Comparison of ENCODE assay signal across 8 mouse cellular contexts in the genomic region with DNA sequence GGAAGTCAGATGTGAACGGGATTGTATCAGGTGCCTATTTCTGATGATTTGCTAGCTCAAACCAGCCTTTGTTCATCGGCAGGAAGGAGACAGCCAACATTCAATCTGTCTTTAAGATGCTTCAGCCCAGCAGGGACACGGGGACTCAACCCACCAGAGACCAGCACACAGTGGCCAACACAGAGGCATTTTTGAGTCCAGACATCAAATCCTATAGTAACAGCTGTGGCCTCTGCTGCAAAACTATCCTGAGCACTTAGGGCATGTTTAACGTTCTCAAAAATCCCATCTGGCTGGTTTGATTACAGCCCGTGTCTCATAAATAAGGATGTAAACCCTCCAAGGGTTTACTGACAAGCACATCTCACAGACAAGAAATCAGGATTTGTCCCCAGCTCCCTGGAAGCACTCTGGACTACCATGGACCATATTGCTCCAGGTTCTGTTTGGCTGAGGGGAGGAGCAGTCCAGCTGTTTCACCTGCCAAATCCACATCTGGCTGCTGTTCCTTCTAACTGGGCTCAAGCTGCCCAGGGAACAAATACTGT.
DNase-seq lines count a peak whose midpoint lies in the region; ATAC-seq and TF ChIP-seq lines count a peak whose summit lies in the region.

No protein-coding gene starts in this region.

- H3K36me3 ChIP-seq in heart, embryonic 16.5 days (ENCODE audit: control insufficient read depth, insufficient read depth) = no peaks in the 10 kb centered on the region
- no peaks in the 10 kb centered on the region; the same call in 1 of the 2 replicates for H3K36me3 ChIP-seq in heart, embryonic 12.5 days
- no peaks in the 10 kb centered on the region for H3K36me3 ChIP-seq in hindbrain, embryonic 14.5 days (replicated peaks; ENCODE audit: control insufficient read depth, insufficient read depth)
- no peaks in the 10 kb centered on the region for H3K36me3 ChIP-seq in myocyte (ENCODE audit: control insufficient read depth, insufficient read depth)

- no peaks in the 10 kb centered on the region for H3K27me3 ChIP-seq in heart, embryonic 16.5 days (ENCODE audit: control insufficient read depth, insufficient read depth, low read length)
- H3K27me3 ChIP-seq in heart, embryonic 12.5 days (replicated peaks) = no peaks in the 10 kb centered on the region
- H3K27me3 ChIP-seq in hindbrain, embryonic 14.5 days (ENCODE audit: control insufficient read depth, insufficient read depth, low read length) = no peaks in the 10 kb centered on the region
- H3K27me3 ChIP-seq in myocyte (ENCODE audit: control insufficient read depth, insufficient read depth, insufficient read length) = no peaks in the 10 kb centered on the region

- H3K9me3 ChIP-seq in heart, embryonic 16.5 days (replicated peaks; ENCODE audit: control insufficient read depth, low read length) = no peaks in the 10 kb centered on the region
- H3K9me3 ChIP-seq in heart, embryonic 12.5 days (replicated peaks) = peaks cover 6% of the 10 kb centered on the region; the same call in 1 of the 2 replicates
- 0 out of 2 replicates have a peak, but pooled peaks cover 3% of the 10 kb centered on the region for H3K9me3 ChIP-seq in hindbrain, embryonic 14.5 days (ENCODE audit: control insufficient read depth, low read length)

- peak overlapping the region; percentile 21; the same call in 1 of the 2 replicates for H3K9ac ChIP-seq in heart, embryonic 16.5 days (ENCODE audit: low read length)
- no peak overlapping the region; the same call in 1 of the 2 replicates for H3K9ac ChIP-seq in heart, embryonic 12.5 days
- no peak overlapping the region for H3K9ac ChIP-seq in hindbrain, embryonic 14.5 days

- no peak for TF ChIP-seq POLR2A in myocyte (IDR thresholded peaks at IDR 0.05; ENCODE audit: insufficient read length, low read depth)

- H3K4me3 ChIP-seq in heart, embryonic 16.5 days (ENCODE audit: low read length) = no peak overlapping the region
- H3K4me3 ChIP-seq in heart, embryonic 12.5 days = no peak overlapping the region
- H3K4me3 ChIP-seq in brown adipose tissue, adult 24 weeks (ENCODE audit: insufficient read depth, low read depth, low read length) = no peak overlapping the region
- no peak overlapping the region for H3K4me3 ChIP-seq in hindbrain, embryonic 14.5 days (replicated peaks; ENCODE audit: low read length)
- no peak overlapping the region for H3K4me3 ChIP-seq in myocyte

- H3K4me2 ChIP-seq in heart, embryonic 16.5 days (ENCODE audit: low read depth, low read length) = peak overlapping the region; percentile 44; the same call in 1 of the 2 replicates
- no peak overlapping the region for H3K4me2 ChIP-seq in heart, embryonic 12.5 days
- no peak overlapping the region for H3K4me2 ChIP-seq in hindbrain, embryonic 14.5 days (replicated peaks)
- peak overlapping the region; percentile 47 for H3K4me2 ChIP-seq in myocyte (ENCODE audit: low read depth)

- DNase-seq in hindbrain, embryonic 14.5 days (ENCODE audit: low spot score) = no peak
- DNase-seq in thymus, adult 18-20 months = no peak
- no peak for DNase-seq in embryo, embryonic 11 days
- DNase-seq in cerebellum, adult 8-10 months = no peak

- peaks cover 38% of the 10 kb centered on the region for H3K4me1 ChIP-seq in heart, embryonic 16.5 days (ENCODE audit: control insufficient read depth, insufficient read depth, low read length)
- H3K4me1 ChIP-seq in heart, embryonic 12.5 days (replicated peaks) = peaks cover 35% of the 10 kb centered on the region
- peaks cover 50% of the 10 kb centered on the region for H3K4me1 ChIP-seq in brown adipose tissue, adult 24 weeks (ENCODE audit: control insufficient read depth, insufficient read depth, insufficient read length, low read length)
- H3K4me1 ChIP-seq in hindbrain, embryonic 14.5 days (replicated peaks; ENCODE audit: control insufficient read depth, insufficient read depth, low read length) = peaks cover 14% of the 10 kb centered on the region; the same call in 1 of the 2 replicates

- ATAC-seq in heart, embryonic 16.5 days (replicated peaks; ENCODE audit: extremely low read depth, insufficient read depth, low FRiP score) = no peak
- ATAC-seq in heart, embryonic 12.5 days (ENCODE audit: insufficient number of reproducible peaks, low FRiP score) = no peak
- peak; percentile 36 for ATAC-seq in hindbrain, embryonic 14.5 days (ENCODE audit: low FRiP score)

- H3ac ChIP-seq in myocyte (ENCODE audit: control insufficient read depth, insufficient read length) = no peak overlapping the region

- WGBS in heart, embryonic 16.5 days = 65% methylated on average over 5 of the region's 5 CpGs
- 78% methylated on average over 5 of the region's 5 CpGs for WGBS in heart, embryonic 12.5 days
- WGBS in hindbrain, embryonic 14.5 days = 31% methylated on average over 5 of the region's 5 CpGs

- H3K27ac ChIP-seq in heart, embryonic 16.5 days (ENCODE audit: low read length) = peak overlapping the region; percentile 48
- H3K27ac ChIP-seq in heart, embryonic 12.5 days (ENCODE audit: poor library complexity, severe bottlenecking) = no peak overlapping the region
- H3K27ac ChIP-seq in brown adipose tissue, adult 24 weeks (replicated peaks; ENCODE audit: low read depth, low read length) = peak overlapping the region; percentile 57
- peak overlapping the region; percentile 39 for H3K27ac ChIP-seq in hindbrain, embryonic 14.5 days

- no peaks in the 10 kb centered on the region for H3K79me2 ChIP-seq in myocyte (ENCODE audit: control insufficient read depth, insufficient read depth)

TF ChIP-seq in myocyte, 11 proteins besides CTCF, POLR2A, EP300 and RAD21:
- TF ChIP-seq USF1 (IDR thresholded peaks at IDR 0.05; ENCODE audit: low read depth) (no peak), TCF3 (IDR thresholded peaks at IDR 0.05; ENCODE audit: insufficient read length, low read depth) (no peak), MYOD1 (IDR thresholded peaks at IDR 0.05; ENCODE audit: control insufficient read depth in 1 of 3, insufficient read length in 2 of 3, low read depth in 2 of 3) (no peak)
TF ChIP-seq in myocyte: peak in this region for 0.

Comparison
In these comparisons a context has a peak if more than half of its experiments do, and no peak if none do; other contexts are left out.
1. H3K4me2 ChIP-seq: peak in heart, embryonic 16.5 days (single experiment) and myocyte (single experiment); none in heart, embryonic 12.5 days (single experiment) and hindbrain, embryonic 14.5 days (single experiment).